Mouse (Mus musculus) spleen, embryonic (tissue): Measurements from ENCODE around the gene Sdf2.

Source experiments
- CTCF ChIA-PET: fragments of 350-600 bp; sonication (Branson Sonifier 250); formaldehyde crosslinking; loops from one replicate; lab custom pipeline; 2022; lab: Charles Lee

Gene Sdf2

GRCm38 (mm10) chr11:78261380-78262352 is 16.1 kb downstream of the Sdf2 start, which contains the start of gene 2610507B11Rik:
TSS of gene 2610507B11Rik (plus strand) at chr11:78261752.
- CTCF ChIA-PET, result interaction anchor here (0.6 to 0.7 kb wide), 2 partner anchors 51 to 82 kb away, joined by 6 to 9 read pairs; no protein-coding TSS in a partner anchor

GRCm38 (mm10) chr11:78262550-78262949 is 17.0 kb downstream of the Sdf2 start:
- CTCF ChIA-PET, result interaction anchor here (0.6 kb wide), 1 partner anchor 83 kb away, joined by 6 read pairs; no protein-coding TSS in a partner anchor

- CTCF ChIA-PET, result no interaction called here
Observed at GRCm38 (mm10) chr11:78265571-78265970, 20.0 kb downstream of the Sdf2 start.

DNA sequence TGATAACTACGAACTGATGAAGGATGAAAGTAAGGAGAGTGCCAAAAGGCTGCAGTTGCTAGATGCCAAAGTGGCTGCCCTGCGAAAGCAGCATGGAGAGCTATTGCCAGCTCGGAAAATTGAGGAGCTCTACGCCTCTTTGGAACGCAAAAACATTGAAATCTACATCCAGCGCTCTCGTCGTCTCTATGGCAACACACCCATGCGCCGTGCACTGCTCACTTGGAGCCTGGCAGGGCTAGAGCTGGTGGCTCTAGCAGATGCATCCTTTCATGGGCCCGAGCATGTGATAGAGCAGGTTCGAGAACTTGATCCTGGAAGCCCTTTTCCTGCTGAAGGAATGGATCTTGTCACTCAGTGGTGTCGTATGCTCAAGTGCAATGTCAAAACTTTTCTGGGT is 26.4 kb downstream of the Sdf2 start:
- CTCF ChIA-PET, result no interaction called here

DNA sequence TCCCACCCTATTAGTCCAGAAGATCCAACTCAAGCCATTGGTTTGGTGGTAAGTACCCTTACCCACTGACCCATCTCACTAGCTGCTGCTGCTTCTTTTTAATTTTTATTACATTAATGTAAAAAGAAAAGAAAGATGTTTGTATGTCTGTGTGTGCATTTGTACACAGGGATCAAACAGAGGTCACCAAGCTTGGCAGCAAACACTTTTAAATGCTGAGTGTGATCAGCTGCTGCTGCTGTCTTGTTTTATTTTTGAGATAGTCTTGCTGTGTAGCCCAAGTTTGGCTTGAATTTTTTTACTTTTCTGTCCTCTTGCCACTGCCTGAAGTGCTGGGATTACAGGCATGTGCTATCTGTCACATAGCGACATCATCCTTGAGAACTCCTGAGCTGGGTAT is 30.1 kb downstream of the Sdf2 start:
- CTCF ChIA-PET, result interaction anchor here (0.5 kb wide), 1 partner anchor 11 kb away, joined by 4 read pairs; no protein-coding TSS in a partner anchor

- CTCF ChIA-PET, result interaction anchor here (0.5 kb wide), 1 partner anchor 10 kb away, joined by 4 read pairs; no protein-coding TSS in a partner anchor
Observed at GRCm38 (mm10) chr11:78276169-78276568, 30.6 kb downstream of the Sdf2 start.

GRCm38 (mm10) chr11:78278853-78279252 is 33.3 kb downstream of the Sdf2 start:
- CTCF ChIA-PET, result no interaction called here

GRCm38 (mm10) chr11:78279586-78279985 is 34.0 kb downstream of the Sdf2 start:
- CTCF ChIA-PET, result no interaction called here

DNA sequence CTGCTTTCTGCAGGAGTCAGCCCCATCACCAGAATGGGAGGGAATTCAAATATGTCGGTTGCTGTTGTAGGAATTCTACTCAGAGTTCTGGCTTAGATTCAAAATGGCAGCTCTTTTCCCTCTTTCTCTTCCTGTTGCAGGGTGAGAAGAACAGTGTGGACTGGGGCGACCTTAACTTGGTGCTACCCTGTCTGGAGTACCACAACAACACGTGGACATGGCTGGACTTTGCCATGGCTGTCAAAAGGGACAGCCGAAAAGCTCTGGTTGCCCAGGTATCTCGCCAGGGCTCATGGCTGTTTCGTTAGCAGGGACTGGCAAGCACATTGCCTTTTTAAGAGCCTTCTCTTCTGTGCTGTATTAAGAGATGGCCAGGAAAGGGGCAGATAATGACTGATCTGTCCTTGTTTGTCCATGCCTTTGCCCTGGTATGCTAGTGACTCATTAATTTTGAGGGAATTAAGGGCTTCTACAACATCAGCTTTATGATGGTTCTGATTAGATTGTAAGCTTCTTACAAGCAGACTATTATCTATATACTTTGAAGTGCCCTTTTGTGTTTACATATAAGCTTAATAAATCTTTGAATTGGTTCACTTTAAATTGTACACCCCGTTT is 43.7 kb downstream of the Sdf2 start:
- CTCF ChIA-PET, result interaction anchor here (0.5 kb wide), 1 partner anchor 33 kb away, joined by 15 read pairs; no protein-coding TSS in a partner anchor

DNA sequence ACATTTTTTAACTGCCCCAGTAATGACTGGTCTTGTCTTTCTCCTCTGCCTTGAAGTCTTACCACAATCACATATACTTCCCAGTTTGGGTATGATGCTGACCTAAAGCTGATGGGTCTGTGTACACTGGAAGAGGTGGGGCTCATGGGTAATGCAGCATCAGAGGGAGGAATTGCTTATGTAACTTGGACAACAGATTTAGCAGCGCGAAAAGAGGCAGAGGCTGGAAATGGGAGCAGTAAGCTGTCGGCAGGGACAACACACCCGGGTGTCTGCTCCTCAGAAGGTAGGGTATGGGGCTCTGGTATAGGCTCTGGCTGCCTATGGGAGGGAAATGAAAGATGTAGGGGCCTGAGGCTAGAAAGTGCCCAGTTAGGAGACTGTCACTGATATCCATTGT is 45.1 kb downstream of the Sdf2 start, which contains the start of gene BC030499:
Gene BC030499 (plus strand): TSS at position 188 of the 400 bp plus-strand sequence.
- CTCF ChIA-PET, result no interaction called here

GRCm38 (mm10) chr11:78294585-78294984 is 49.0 kb downstream of the Sdf2 start:
- CTCF ChIA-PET, result no interaction called here

- CTCF ChIA-PET, result no interaction called here
Observed at GRCm38 (mm10) chr11:78300917-78301316, 55.4 kb downstream of the Sdf2 start.

DNA sequence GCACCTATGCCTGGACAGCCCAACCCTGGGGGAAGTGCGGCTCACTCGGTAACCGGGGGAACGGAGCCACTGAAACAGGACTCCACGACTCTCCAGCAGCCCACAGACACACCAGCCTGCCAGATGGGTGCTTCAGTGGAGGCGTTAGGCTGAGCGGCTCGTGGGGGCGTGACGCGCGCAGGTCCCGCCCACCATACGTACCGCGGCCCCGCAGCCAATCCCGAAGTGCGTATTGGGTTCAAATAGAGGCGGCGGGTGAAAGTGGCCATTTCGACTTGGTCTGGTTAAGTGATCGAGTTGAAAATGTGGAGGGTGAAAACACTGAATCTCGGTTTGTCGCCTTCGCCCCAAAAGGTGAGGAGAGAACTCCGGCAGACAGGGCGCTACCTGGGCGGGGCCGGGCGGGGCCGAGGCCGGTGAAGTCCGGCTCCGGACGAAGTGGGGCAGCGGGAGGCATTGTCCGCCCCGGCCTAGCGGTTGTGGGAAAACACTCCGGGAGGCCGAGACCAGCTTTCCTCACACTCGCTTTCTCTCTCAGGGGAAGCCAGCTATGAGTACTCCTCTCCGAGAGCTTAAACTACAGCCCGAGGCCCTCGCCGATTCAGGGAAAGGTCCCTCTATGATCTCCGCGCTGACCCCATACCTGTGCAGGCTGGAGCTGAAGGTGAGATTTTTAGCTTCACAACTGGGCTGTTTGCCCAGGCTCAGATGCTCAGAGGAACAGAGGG is 56.0 kb downstream of the Sdf2 start, which contains the start of gene Spag5:
Gene Spag5 (plus strand): TSS at position 173 of the 728 bp plus-strand sequence.
- CTCF ChIA-PET, result interaction anchor here (0.8 kb wide), 1 partner anchor 31 kb away, joined by 3 read pairs; no protein-coding TSS in a partner anchor
